Mouse (Mus musculus) adipose tissue, adult 10 weeks (tissue): ENCODE measurements around the gene Tmem101. TPM values are rescaled to one million over a fixed set of nuclear protein-coding genes. Genes with fewer than 3 reads are reported as not detected.

Experiments used
- polyA plus RNA-seq: library from polyadenylated mRNA; stranded (reverse); fragments of 350-450 nt; fragmentation: Illumina TruSeq; extraction: RNeasy Lipid Tissue Mini Kit (QIAGEN cat#74804); gene quantifications from one replicate; pipeline ENCODE4 v1.2.3, GENCODE M21; 2014; ENCODE audit warnings: low read depth, low replicate concordance

The Tmem101 gene
- 13.5 TPM for polyA plus RNA-seq

GRCm38 (mm10) chr11:102156039-102156785 lies at the start of gene Tmem101:
Gene Tmem101, minus strand, starts transcription at chr11:102156404.

GRCm38 (mm10) chr11:102189461-102190436 lies 33.5 kb upstream of the Tmem101 start, which contains the start of gene G6pc3:
Gene G6pc3, plus strand, starts transcription at chr11:102189620.

GRCm38 (mm10) chr11:102184646-102185495 lies 28.7 kb upstream of the Tmem101 start, which contains the start of gene Lsm12:
Gene Lsm12, minus strand, starts transcription at chr11:102185296.

GRCm38 (mm10) chr11:102145471-102146001 lies 10.7 kb downstream of the Tmem101 start, which contains the start of gene Nags:
Gene Nags, plus strand, starts transcription at chr11:102145513.

GRCm38 (mm10) chr11:102107732-102108131 lies 48.5 kb downstream of the Tmem101 start, which contains the start of gene Pyy:
Gene Pyy, minus strand, starts transcription at chr11:102107832.

Other genes with a start within 250 kb of the Tmem101 start
- gene Sost, start 189.4 kb downstream of the Tmem101 start, polyA plus RNA-seq = not detected
- gene Cfap97d1, start 172.1 kb downstream of the Tmem101 start, polyA plus RNA-seq = 1.6 TPM
- 44.8 TPM for gene Dusp3, start 169.4 kb downstream of the Tmem101 start, polyA plus RNA-seq
- 21.9 TPM for gene Mpp3, start 127.9 kb downstream of the Tmem101 start, polyA plus RNA-seq
- 59.1 TPM for gene Cd300lg, start 114.9 kb downstream of the Tmem101 start, polyA plus RNA-seq
- 41.1 TPM for gene Mpp2, start 67.9 kb downstream of the Tmem101 start, polyA plus RNA-seq
- gene Ppy, start 55.1 kb downstream of the Tmem101 start, polyA plus RNA-seq = 27.9 TPM
- not detected for gene Pyy, start 48.6 kb downstream of the Tmem101 start, polyA plus RNA-seq
- 1.8 TPM for gene Nags, start 10.9 kb downstream of the Tmem101 start, polyA plus RNA-seq
- 29.4 TPM for gene Lsm12, start 28.9 kb upstream of the Tmem101 start, polyA plus RNA-seq
- 69.1 TPM for gene G6pc3, start 33.2 kb upstream of the Tmem101 start, polyA plus RNA-seq
- 67.5 TPM for gene Hdac5, start 73.8 kb upstream of the Tmem101 start, polyA plus RNA-seq
- gene BC030867, start 92.5 kb upstream of the Tmem101 start, polyA plus RNA-seq = 0.57 TPM
- 2.2 TPM for gene Asb16, start 112.3 kb upstream of the Tmem101 start, polyA plus RNA-seq
- gene Tmub2, start 128.5 kb upstream of the Tmem101 start, polyA plus RNA-seq = 43.3 TPM
- 34.5 TPM for gene Atxn7l3, start 140.2 kb upstream of the Tmem101 start, polyA plus RNA-seq
- 77.3 TPM for gene Ubtf, start 163.3 kb upstream of the Tmem101 start, polyA plus RNA-seq
- gene Slc4a1, start 209.8 kb upstream of the Tmem101 start, polyA plus RNA-seq = 0.06 TPM
- gene Rundc3a, start 237.0 kb upstream of the Tmem101 start, polyA plus RNA-seq = 1.8 TPM